Mouse (Mus musculus) limb, embryonic 14.5 days (tissue): Measurements from ENCODE around the gene Mthfd1. TPM values are rescaled to one million over a fixed set of nuclear protein-coding genes. Genes with fewer than 3 reads are reported as not detected.
A peak's percentile ranks its signal among the peaks of the same experiment; 100 is the strongest.

Experiments used
- ATAC-seq: fragments of 200-750 bp; cut with Nextera tagmentation; 2 replicates; pipeline ENCODE4 v1.8.0; 2017; ENCODE audit warnings: low read depth, moderate number of reproducible peaks, moderate TSS enrichment; ENCODE audit not compliant: low FRiP score
- DNase-seq: peaks from one replicate; pipeline ENCODE4 v3.0.0-alpha.2; 2015; ENCODE audit warnings: low spot score
- H3K27ac ChIP-seq: fragments of 300-500 bp; sonication (generic); replicated peaks from 2 replicates; pipeline ENCODE4 v1.5.1; 2014; ENCODE audit warnings: low read depth, mild to moderate bottlenecking, low read length, moderate library complexity, mixed read lengths
- H3K27me3 ChIP-seq: fragments of 300-500 bp; sonication (generic); 2 replicates; pipeline ENCODE4 v1.6.1; 2014; ENCODE audit warnings: low read length, mixed read lengths; ENCODE audit not compliant: control insufficient read depth, insufficient read depth
- H3K36me3 ChIP-seq: fragments of 300-500 bp; sonication (generic); 2 replicates; pipeline ENCODE4 v1.6.1; 2014; ENCODE audit warnings: mild to moderate bottlenecking, low read length, moderate library complexity, mixed read lengths; ENCODE audit not compliant: control insufficient read depth, insufficient read depth
- H3K4me1 ChIP-seq: fragments of 300-500 bp; sonication (generic); 2 replicates; pipeline ENCODE4 v1.6.1; 2014; ENCODE audit warnings: antibody characterized with exemption, low read length, mixed read lengths; ENCODE audit not compliant: control insufficient read depth, insufficient read depth
- H3K4me2 ChIP-seq: fragments of 300-500 bp; sonication (generic); replicated peaks from 2 replicates; pipeline ENCODE4 v1.6.1; 2014; ENCODE audit warnings: low read depth, mild to moderate bottlenecking, low read length, moderate library complexity; ENCODE audit not compliant: severe bottlenecking
- H3K4me3 ChIP-seq: fragments of 300-500 bp; sonication (generic); replicated peaks from 2 replicates; pipeline ENCODE4 v1.5.1; 2014; ENCODE audit warnings: low read length
- H3K9ac ChIP-seq: fragments of 300-500 bp; sonication (generic); 2 replicates; pipeline ENCODE4 v1.6.1; 2014; ENCODE audit warnings: mild to moderate bottlenecking, low read depth, low read length, moderate library complexity; ENCODE audit not compliant: severe bottlenecking
- H3K9me3 ChIP-seq: fragments of 300-500 bp; sonication (generic); 2 replicates; pipeline ENCODE4 v1.6.1; 2016; ENCODE audit warnings: low read length; ENCODE audit not compliant: control insufficient read depth
- POLR2A ChIP-seq: fragments of 200-500 bp; IDR thresholded peaks from 2 replicates; pipeline ENCODE4 v1.8.0; 2012; ENCODE audit warnings: inconsistent platforms, mild to moderate bottlenecking, moderate library complexity, borderline replicate concordance; ENCODE audit not compliant: insufficient read depth, insufficient read length; ENCODE audit errors: extremely low read depth
- WGBS: fragments of 180-500 bp; shearing (Covaris S2); extraction: QIAGEN DNeasy Blood & Tissue Kit; methylation state at CpG from one replicate; pipeline ENCODE4 v1.1.7; 2014; 5-methylcytosine and 5-hydroxymethylcytosine counted together
- polyA plus RNA-seq, 2 experiments: library from polyadenylated mRNA; depleted of rRNA in 1 of 2; stranded (reverse) in 1 of 2; unstranded in 1 of 2; fragments of >200 nt; fragmentation: Nextera tagmentation in 1 of 2; extraction: Ambion mirVana in 1 of 2; gene quantifications; 2 replicates each; pipeline versions ENCODE4 v1.2.1 to v1.2.3; 2012 to 2014

The Mthfd1 gene
- polyA plus RNA-seq, 2 experiments, result 49.5 to 62.7 TPM

DNA sequence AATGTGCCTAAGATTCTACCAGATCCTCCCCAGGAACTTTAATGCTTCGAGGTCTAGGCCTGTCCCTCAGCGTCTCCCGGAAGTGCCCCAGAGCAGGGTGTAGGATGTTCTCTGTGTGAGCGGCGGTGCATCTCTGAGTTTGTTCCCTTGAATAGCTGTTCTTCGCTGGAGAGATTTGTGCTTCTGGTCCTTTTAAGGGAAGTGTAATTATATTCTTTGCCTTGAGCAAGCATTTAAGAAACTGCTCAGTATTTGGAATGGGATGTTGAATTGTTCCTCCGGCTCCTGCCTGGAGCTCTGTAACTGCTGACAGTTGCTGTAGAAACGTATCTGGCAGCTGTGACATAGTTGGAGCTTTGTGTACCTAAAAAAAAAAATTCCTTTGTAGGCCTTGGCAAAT lies 32.9 kb downstream of the Mthfd1 start:
- no peak overlapping the region for H3K27ac ChIP-seq
- no peak overlapping the region for H3K4me2 ChIP-seq
- DNase-seq (no peak), ATAC-seq (no peak)
- no peak overlapping the region for H3K4me3 ChIP-seq
- no peak overlapping the region for H3K9ac ChIP-seq
- H3K36me3 ChIP-seq, result peaks cover 62% of the 10 kb centered on the region
- no peaks in the 10 kb centered on the region for H3K9me3 ChIP-seq
- H3K27me3 ChIP-seq, result no peaks in the 10 kb centered on the region
- no peak for TF ChIP-seq POLR2A
- H3K4me1 ChIP-seq, result no peaks in the 10 kb centered on the region
- 77% methylated on average over 8 of the region's 8 CpGs for WGBS

DNA sequence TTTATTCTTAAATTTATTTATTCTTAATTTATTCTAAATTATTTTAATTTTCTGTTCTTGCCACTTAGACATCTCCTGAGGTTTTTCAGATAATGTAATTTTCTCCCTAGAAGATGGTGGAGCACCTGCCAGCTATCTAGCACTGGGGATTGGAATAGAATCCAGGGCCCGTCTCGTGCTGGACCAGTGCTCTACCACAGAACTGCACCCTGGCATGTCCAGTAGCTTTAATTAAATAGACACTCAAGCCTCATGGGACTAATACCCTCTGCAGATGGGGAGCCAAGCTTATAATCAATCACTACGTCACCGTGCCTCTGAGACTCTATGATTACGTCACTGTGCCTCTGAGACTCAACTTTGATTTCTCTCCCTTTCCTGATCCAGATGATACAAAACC lies 33.4 kb downstream of the Mthfd1 start:
- H3K4me2 ChIP-seq, result no peak overlapping the region
- TF ChIP-seq POLR2A, result no peak
- no peaks in the 10 kb centered on the region for H3K4me1 ChIP-seq
- no peak overlapping the region for H3K9ac ChIP-seq
- DNase-seq (no peak), ATAC-seq (no peak)
- WGBS, result 86% methylated on average over 5 of the region's 5 CpGs
- no peak overlapping the region for H3K4me3 ChIP-seq
- peaks cover 57% of the 10 kb centered on the region for H3K36me3 ChIP-seq
- no peaks in the 10 kb centered on the region for H3K27me3 ChIP-seq
- no peak overlapping the region for H3K27ac ChIP-seq
- no peaks in the 10 kb centered on the region for H3K9me3 ChIP-seq

DNA sequence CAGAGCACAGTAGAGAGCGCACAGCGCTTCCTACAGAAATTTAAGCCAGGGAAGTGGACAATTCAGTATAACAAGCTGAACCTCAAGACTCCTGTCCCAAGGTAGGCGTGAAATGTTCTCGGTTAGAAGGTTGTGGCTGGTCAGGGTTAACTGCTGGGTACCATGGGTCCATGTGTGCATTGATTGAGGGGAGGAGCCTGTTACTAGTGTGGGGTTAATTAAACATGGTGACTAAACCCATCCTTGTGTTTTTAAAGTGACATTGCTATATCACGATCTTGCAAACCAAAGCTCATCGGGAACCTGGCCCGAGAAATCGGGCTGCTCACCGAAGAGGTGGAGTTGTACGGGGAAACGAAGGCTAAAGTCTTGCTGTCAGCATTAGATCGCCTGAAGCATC lies 34.3 kb downstream of the Mthfd1 start:
- no peak for TF ChIP-seq POLR2A
- Histone ChIP-seq H3K9me3 (no peaks in the 10 kb centered on the region), H3K27me3 (no peaks in the 10 kb centered on the region), H3K36me3 (peaks cover 55% of the 10 kb centered on the region), H3K4me3 (no peak overlapping the region), H3K4me1 (no peaks in the 10 kb centered on the region), H3K9ac (no peak overlapping the region), H3K4me2 (no peak overlapping the region), H3K27ac (no peak overlapping the region)
- ATAC-seq (no peak), DNase-seq (no peak)
- WGBS, result 95% methylated on average over 12 of the region's 12 CpGs

DNA sequence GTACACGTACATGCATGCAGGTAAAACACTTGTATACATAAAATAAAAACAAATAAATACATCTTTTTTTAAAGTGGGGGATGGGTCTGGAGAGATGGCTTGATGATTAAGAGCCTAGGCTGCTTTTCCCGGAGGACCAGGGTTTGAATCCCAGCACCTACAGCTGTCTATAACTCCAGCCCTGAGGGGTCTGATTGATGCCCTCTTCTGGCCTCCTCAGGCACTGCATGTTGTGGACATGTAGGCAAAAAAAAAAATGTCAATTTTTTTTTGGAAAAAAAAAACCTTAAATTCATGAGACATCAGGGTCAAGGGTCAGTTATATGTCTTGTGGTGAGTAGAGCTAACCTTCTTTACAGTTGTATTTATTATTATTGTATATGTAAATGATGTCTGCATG lies 35.2 kb downstream of the Mthfd1 start:
- DNase-seq, result no peak
- H3K27me3 ChIP-seq, result no peaks in the 10 kb centered on the region
- no peaks in the 10 kb centered on the region for H3K4me1 ChIP-seq
- no peaks in the 10 kb centered on the region for H3K9me3 ChIP-seq
- H3K36me3 ChIP-seq, result peaks cover 57% of the 10 kb centered on the region
- H3K4me3 ChIP-seq, result no peak overlapping the region
- H3K4me2 ChIP-seq, result no peak overlapping the region
- whole genome bisulfite sequencing, result 88% methylated on average over 2 of the region's 2 CpGs
- no peak overlapping the region for H3K9ac ChIP-seq
- no peak for ATAC-seq
- TF ChIP-seq POLR2A, result no peak
- H3K27ac ChIP-seq, result no peak overlapping the region

DNA sequence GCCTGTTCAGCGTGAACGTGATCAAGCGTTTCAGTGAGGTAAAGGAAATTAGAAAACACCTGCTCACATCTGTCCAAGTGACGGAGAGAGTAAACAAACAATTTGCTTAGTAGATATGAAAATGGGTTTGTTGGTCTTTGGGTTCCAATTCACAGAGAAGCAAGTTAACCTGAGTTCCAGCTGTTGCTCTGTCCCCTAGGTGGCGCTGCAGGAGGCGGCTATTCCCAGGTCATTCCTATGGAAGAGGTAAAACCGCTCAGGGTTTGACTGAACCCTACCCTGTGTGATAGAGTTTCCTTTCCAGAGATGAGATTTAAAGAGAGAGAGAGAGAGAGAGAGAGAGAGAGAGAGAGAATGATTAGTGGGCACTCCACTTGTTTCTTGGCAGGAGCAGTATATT lies 38.1 kb downstream of the Mthfd1 start:
- Histone ChIP-seq H3K27ac (no peak overlapping the region), H3K4me3 (no peak overlapping the region), H3K4me1 (no peaks in the 10 kb centered on the region), H3K9me3 (no peaks in the 10 kb centered on the region), H3K9ac (no peak overlapping the region), H3K4me2 (no peak overlapping the region), H3K27me3 (no peaks in the 10 kb centered on the region), H3K36me3 (peaks cover 68% of the 10 kb centered on the region)
- no peak for ATAC-seq
- no peak for TF ChIP-seq POLR2A
- DNase-seq, result peak; percentile 47
- WGBS, result 61% methylated on average over 7 of the region's 7 CpGs

DNA sequence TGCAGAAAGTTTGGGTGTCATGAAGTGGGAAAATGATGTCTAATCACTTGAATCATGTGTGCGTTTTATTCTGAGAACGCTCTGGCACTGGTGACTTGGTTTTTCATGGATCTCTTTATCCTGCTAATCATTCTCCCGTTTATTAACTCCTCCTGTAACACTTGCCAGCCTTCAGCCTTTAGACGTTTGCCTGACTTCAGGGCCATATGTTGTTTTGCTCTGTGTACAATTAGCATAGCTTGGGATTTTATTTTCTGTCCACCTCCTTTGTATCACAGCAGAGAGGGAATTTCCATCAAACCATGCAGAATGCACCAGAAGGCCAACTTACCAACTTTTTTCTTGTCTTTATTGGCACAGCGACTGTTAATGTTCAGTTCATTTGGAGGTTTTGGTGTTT lies 42.7 kb downstream of the Mthfd1 start:
- Histone ChIP-seq H3K9me3 (no peaks in the 10 kb centered on the region), H3K4me2 (no peak overlapping the region), H3K27me3 (no peaks in the 10 kb centered on the region), H3K4me3 (no peak overlapping the region), H3K9ac (no peak overlapping the region), H3K36me3 (peaks cover 75% of the 10 kb centered on the region), H3K27ac (no peak overlapping the region), H3K4me1 (no peaks in the 10 kb centered on the region)
- DNase-seq, result no peak
- WGBS, result 81% methylated on average over 5 of the region's 5 CpGs
- ATAC-seq, result no peak
- no peak for TF ChIP-seq POLR2A
